Mouse (Mus musculus): ENCODE data around the gene Matk.
A peak's percentile ranks its signal among the peaks of the same experiment; 100 is the strongest.

Gene Matk

DNA sequence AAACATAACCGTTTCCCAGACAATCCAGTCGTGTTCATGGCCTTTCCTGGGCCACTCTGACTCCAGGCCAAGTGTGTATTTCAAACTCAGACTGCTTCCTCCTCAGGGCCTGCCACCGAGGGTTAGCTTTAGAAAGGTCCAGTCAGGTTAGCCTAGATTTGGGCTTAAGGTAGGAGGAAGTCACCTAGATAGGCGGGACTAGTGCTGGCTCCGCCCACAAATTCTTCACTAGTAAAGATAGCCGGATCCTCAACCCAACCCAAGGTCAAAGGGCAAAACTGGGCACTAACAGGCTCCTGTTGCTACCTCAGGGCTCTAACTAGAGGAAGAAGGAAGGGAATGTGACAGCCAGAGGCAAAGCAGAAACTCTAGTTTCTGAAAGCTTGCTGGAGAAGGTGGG, 33.9 kb downstream of the Matk start:
- no peak for DNase-seq (ENCODE audit: low spot score in 2 of 2)

- no peak for DNase-seq (ENCODE audit: low spot score in 2 of 2)
Observed at GRCm38 (mm10) chr10:81287513-81288157, 34.9 kb downstream of the Matk start.

GRCm38 (mm10) chr10:81288601-81289000, 35.9 kb downstream of the Matk start:
- no peak for DNase-seq (ENCODE audit: low spot score in 2 of 2)

GRCm38 (mm10) chr10:81289278-81289677, 36.5 kb downstream of the Matk start:
- DNase-seq (ENCODE audit: low spot score in 2 of 2), result peak in 1 of 2 experiments; percentile 57

DNA sequence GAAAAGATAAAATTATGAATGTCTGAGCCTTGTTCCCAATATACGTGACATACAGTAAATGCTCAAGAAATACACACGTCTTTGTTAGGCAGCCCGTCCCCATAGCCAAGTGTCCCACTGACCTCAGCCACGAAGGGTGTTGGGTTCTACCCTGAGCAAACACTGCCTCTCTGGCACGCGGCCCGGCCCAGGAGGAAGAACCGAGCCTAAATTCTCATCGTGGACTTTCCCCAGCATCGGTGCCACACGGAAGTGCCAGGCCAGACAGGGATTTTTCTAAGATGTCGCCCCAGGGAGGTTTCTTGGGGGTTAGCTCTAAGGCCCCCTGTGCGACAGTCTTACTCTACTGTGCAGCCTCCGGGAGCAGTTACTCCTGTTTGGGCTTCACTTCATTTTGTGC, 37.1 kb downstream of the Matk start:
- DNase-seq (ENCODE audit: low spot score in 2 of 2), result no peak

DNA sequence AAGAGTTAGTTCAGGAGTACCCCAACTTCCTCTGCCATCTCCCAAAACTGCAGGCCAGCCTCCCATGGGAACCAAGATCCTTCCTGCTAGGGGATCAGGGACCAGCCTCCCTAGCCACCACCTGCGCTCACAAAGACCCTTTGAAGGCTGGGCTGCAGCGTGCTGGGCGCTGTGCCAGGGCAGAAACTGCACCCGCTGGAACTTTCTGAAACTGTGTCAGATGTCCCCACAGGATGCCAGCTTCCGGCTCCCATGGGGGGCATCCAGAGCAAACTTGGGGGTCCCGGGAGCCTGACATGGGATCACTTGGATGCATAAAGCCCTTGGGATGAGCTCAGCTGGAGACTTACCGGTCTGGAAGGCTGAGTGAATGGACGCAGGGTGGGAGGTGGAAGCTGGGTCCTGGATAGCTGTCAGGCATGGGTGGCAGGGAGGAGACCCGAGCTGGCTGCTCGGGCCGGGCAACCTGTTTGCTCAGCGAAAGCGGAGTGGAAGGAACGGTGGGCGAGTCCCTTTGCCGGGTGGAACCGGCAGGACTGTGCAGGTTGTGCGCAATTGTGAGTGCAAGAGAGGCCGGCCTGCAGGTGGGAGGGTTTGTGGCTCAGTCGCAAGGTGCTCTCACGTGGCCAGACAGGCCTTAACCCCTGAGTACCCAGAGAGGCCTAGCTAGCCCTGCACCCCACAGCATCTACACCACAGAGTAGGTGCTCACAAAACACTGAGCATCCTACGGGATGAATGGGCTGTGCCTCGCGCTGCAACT, 38.1 kb downstream of the Matk start:
- DNase-seq (ENCODE audit: low spot score in 2 of 2), result no peak

GRCm38 (mm10) chr10:81291511-81292104, 38.9 kb downstream of the Matk start, which contains the start of gene Tjp3:
TSS of gene Tjp3 (minus strand) at chr10:81291581.
- no peak for DNase-seq (ENCODE audit: low spot score in 2 of 2)

DNA sequence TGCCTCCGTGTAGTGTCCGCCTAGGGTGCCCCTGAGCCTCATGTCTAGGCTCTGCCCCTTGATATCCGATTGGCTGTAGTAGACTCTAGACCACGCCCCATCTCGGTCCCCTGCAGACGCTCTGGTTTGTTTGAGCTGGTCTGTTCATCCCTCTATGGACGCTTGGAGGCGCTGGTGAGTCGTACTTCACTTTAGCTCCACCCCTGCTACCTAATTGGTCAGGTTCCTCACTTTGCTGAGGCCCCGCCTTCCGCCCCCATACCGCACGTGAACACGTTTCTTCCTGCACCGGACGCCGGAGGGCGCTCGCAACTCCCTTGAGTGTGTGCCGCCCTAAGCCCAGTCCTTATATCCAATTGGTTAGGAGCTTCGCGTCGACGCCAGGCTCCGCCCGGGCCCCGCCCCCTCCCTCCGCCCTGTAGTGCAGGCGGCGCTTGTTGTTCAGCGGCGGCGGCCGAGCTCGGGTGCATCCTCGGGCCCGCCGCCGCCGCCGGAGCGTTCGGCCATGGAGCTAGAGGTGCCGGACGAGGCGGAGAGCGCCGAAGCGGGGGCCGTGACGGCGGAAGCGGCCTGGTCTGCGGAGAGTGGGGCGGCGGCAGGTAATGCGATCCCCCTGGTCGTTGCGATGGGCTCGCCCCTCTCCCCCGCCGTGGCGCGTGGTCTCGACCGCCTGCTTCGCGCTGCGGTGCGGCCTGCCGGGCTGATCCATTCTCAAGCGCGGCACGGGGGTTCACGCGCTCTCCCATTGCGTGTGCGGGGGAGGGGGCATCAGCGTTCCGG, 40.0 kb downstream of the Matk start, which contains the start of gene Pip5k1c:
Pip5k1c (plus strand) TSS at position 410 of the 780 bp plus-strand sequence.
- peak; percentile 100 for DNase-seq (ENCODE audit: low spot score in 2 of 2)

- no peak for DNase-seq (ENCODE audit: low spot score in 2 of 2)
Observed at GRCm38 (mm10) chr10:81293334-81294030, 40.7 kb downstream of the Matk start.

GRCm38 (mm10) chr10:81294442-81294841, 41.7 kb downstream of the Matk start:
- no peak for DNase-seq (ENCODE audit: low spot score in 2 of 2)

GRCm38 (mm10) chr10:81295185-81295584, 42.5 kb downstream of the Matk start:
- DNase-seq (ENCODE audit: low spot score in 2 of 2), result no peak

- DNase-seq (ENCODE audit: low spot score in 2 of 2), result no peak
Observed at GRCm38 (mm10) chr10:81297246-81297645, 44.5 kb downstream of the Matk start.

DNA sequence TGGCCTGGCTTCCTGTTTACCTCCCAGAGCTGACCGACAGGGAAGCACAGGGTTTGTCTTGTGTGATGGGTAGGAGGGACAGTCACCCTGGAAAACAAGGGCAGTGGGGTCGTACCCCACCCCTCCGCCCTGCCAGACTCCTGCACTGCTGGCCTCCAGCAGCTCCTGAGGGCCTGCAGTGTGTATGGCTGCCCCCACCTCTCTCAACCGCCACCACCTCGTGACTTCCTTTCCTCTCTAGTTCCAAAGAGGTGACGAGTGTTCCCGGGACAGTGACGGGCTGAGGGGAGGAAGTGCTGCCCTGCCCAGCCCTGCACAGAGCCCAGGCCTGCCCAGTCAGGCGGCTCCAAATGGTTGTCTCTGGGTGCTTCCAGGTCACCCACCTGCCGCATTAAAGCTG, 45.1 kb downstream of the Matk start:
- peak; percentile 71 to 82 for DNase-seq (ENCODE audit: low spot score in 2 of 2)

- DNase-seq (ENCODE audit: low spot score in 2 of 2), result peak in 1 of 2 experiments; percentile 59
Observed at GRCm38 (mm10) chr10:81298369-81299100, 45.8 kb downstream of the Matk start.

- no peak for DNase-seq (ENCODE audit: low spot score in 2 of 2)
Observed at GRCm38 (mm10) chr10:81299585-81300351, 47.0 kb downstream of the Matk start.

- no peak for DNase-seq (ENCODE audit: low spot score in 2 of 2)
Observed at GRCm38 (mm10) chr10:81300352-81300907, 47.7 kb downstream of the Matk start.

DNA sequence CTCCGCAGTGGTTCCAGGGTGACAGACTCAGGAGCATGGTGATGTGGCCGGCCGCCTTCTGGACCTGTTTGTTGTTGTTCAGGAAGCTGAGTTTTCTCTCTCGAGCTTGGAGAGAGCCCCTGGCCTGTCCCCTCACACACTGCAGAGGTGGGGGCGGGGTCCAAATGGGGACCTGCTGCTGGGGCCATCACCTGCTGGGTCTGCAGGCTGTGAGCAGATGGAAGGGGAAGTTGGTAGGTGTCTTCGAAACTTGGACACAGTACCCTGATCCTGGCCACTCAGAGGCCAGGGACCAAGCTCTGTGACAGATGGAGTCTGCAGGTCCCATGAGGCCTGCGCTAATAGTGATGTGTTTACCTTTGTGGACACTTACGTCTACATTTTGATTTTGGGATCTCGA, 48.6 kb downstream of the Matk start:
- DNase-seq (ENCODE audit: low spot score in 2 of 2), result no peak

- DNase-seq (ENCODE audit: low spot score in 2 of 2), result no peak
Observed at GRCm38 (mm10) chr10:81302288-81302687, 49.6 kb downstream of the Matk start.

DNA sequence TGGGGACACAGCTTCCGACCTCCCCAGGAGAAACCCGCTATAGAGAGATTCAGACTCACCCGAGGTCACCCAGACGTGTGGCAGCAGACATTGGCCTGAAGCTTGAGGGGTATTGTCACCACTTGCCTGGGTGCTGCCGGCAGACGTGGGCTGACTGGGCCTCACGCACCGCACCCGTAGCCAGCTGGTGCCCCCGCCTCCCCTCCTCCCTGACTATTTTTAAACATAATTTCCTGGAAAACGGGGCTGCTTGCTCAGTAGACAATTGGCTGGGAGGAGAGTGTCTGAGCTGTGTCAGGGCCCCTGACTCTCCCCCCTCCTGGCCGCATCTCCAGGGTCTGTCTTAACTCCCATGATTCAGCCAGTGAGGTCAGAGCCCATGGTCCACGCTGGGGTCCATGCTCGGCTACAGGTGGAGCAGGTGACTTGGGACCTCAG, 50.1 kb downstream of the Matk start:
- DNase-seq (ENCODE audit: low spot score in 2 of 2), result no peak

- DNase-seq (ENCODE audit: low spot score in 2 of 2), result no peak
Observed at GRCm38 (mm10) chr10:81303258-81303657, 50.5 kb downstream of the Matk start.

Data from heart, adult 9 months (tissue).